Mouse (Mus musculus): ENCODE measurements around the gene Cd300lg. TPM values are rescaled to one million over a fixed set of nuclear protein-coding genes. Genes with fewer than 3 reads are reported as not detected.

Cd300lg gene
- polyA plus RNA-seq, 1 experiment: 18.3 TPM

DNA sequence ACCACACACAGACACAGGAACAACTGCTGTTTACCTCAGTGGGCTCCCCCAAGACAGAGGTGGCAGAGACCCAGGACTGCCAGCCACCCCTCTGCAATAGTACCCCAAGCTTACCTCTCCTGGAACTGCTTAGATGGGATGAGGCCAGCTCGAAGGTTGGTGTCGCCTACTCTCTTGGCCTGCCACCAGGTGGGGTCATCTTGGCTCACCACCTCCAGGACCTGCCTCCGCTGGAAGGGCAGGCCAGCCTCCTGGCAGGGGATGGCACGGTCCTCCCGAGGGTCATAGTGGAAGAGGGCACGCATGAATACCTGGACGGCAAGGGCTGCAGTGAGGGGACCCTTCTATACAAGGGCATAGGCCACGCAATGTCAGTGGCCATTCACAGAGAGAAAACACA is 28.1 kb upstream of the Cd300lg start:
- H3K36me3 ChIP-seq (ENCODE audit: control insufficient read depth, insufficient read depth, low read length): no peaks in the 10 kb centered on the region
- TF ChIP-seq CTCF (IDR thresholded peaks at IDR 0.05; ENCODE audit: borderline replicate concordance, control insufficient read depth, extremely low read depth, insufficient read depth, low read length, poor library complexity) (no peak), POLR2A (IDR thresholded peaks at IDR 0.05; ENCODE audit: control insufficient read depth, extremely low read depth, insufficient read depth, low read length, poor library complexity) (no peak)
- no peaks in the 10 kb centered on the region for H3K27me3 ChIP-seq (ENCODE audit: control insufficient read depth, insufficient read depth, low read length)
- H3K4me1 ChIP-seq (replicated peaks; ENCODE audit: control insufficient read depth, insufficient read depth, low read length): no peaks in the 10 kb centered on the region
- no peak overlapping the region for H3K4me3 ChIP-seq (ENCODE audit: control insufficient read depth, insufficient read depth, low read length)
- DNase-seq: no peak
- H3K27ac ChIP-seq (ENCODE audit: control insufficient read depth, insufficient read depth, low read length): no peak overlapping the region
- 89% methylated on average over 8 of the region's 8 CpGs for WGBS

DNA sequence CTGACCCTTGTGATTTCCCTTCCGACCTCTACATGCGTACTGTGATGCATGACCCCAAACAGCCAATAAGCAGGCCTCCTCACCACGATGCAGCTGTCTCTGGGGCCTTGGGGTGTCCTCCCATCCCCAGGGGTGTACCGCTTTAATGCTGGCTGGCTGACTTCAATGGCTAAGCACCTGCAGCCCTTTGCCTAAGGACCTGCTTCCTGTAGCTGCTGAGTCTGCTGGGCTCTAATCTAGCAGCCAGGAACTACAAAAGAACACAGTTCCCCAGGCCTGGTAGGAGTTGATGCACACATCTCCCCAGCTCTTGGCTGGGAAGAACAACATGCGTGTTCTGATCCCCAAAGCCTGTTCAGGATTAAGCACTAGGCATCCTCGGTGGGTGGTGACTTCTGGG is 25.8 kb upstream of the Cd300lg start:
- 71% methylated on average over 6 of the region's 6 CpGs for WGBS

GRCm38 (mm10) chr11:102016136-102016535 is 25.2 kb upstream of the Cd300lg start:
- Histone ChIP-seq H3K27ac (ENCODE audit: control insufficient read depth, insufficient read depth, low read length) (no peak overlapping the region), H3K4me1 (replicated peaks; ENCODE audit: control insufficient read depth, insufficient read depth, low read length) (no peaks in the 10 kb centered on the region), H3K4me3 (ENCODE audit: control insufficient read depth, insufficient read depth, low read length) (no peak overlapping the region), H3K27me3 (ENCODE audit: control insufficient read depth, insufficient read depth, low read length) (no peaks in the 10 kb centered on the region), H3K36me3 (ENCODE audit: control insufficient read depth, insufficient read depth, low read length) (no peaks in the 10 kb centered on the region)
- WGBS: 88% methylated on average over 1 of the region's 1 CpGs
- TF ChIP-seq POLR2A (IDR thresholded peaks at IDR 0.05; ENCODE audit: control insufficient read depth, extremely low read depth, insufficient read depth, low read length, poor library complexity): no peak
- no peak for TF ChIP-seq CTCF (IDR thresholded peaks at IDR 0.05; ENCODE audit: borderline replicate concordance, control insufficient read depth, extremely low read depth, insufficient read depth, low read length, poor library complexity)
- no peak for DNase-seq

More for the DNA sequence above, 25.8 kb upstream of the Cd300lg start:
- Histone ChIP-seq H3K4me3 (ENCODE audit: control insufficient read depth, insufficient read depth, low read length) (no peak overlapping the region), H3K4me1 (replicated peaks; ENCODE audit: control insufficient read depth, insufficient read depth, low read length) (no peaks in the 10 kb centered on the region), H3K27me3 (ENCODE audit: control insufficient read depth, insufficient read depth, low read length) (no peaks in the 10 kb centered on the region), H3K27ac (ENCODE audit: control insufficient read depth, insufficient read depth, low read length) (no peak overlapping the region), H3K36me3 (ENCODE audit: control insufficient read depth, insufficient read depth, low read length) (no peaks in the 10 kb centered on the region)
- TF ChIP-seq CTCF (IDR thresholded peaks at IDR 0.05; ENCODE audit: borderline replicate concordance, control insufficient read depth, extremely low read depth, insufficient read depth, low read length, poor library complexity) (no peak), POLR2A (IDR thresholded peaks at IDR 0.05; ENCODE audit: control insufficient read depth, extremely low read depth, insufficient read depth, low read length, poor library complexity) (no peak)
- no peak for DNase-seq

GRCm38 (mm10) chr11:102019736-102020135 is 21.6 kb upstream of the Cd300lg start:
- 80% methylated on average over 9 of the region's 9 CpGs for WGBS
- no peaks in the 10 kb centered on the region for H3K27me3 ChIP-seq (ENCODE audit: control insufficient read depth, insufficient read depth, low read length)
- no peak for DNase-seq
- no peaks in the 10 kb centered on the region for H3K36me3 ChIP-seq (ENCODE audit: control insufficient read depth, insufficient read depth, low read length)
- H3K4me3 ChIP-seq (ENCODE audit: control insufficient read depth, insufficient read depth, low read length): no peak overlapping the region
- TF ChIP-seq CTCF (IDR thresholded peaks at IDR 0.05; ENCODE audit: borderline replicate concordance, control insufficient read depth, extremely low read depth, insufficient read depth, low read length, poor library complexity): no peak
- no peak for TF ChIP-seq POLR2A (IDR thresholded peaks at IDR 0.05; ENCODE audit: control insufficient read depth, extremely low read depth, insufficient read depth, low read length, poor library complexity)
- no peak overlapping the region for H3K27ac ChIP-seq (ENCODE audit: control insufficient read depth, insufficient read depth, low read length)
- H3K4me1 ChIP-seq (replicated peaks; ENCODE audit: control insufficient read depth, insufficient read depth, low read length): no peaks in the 10 kb centered on the region

DNA sequence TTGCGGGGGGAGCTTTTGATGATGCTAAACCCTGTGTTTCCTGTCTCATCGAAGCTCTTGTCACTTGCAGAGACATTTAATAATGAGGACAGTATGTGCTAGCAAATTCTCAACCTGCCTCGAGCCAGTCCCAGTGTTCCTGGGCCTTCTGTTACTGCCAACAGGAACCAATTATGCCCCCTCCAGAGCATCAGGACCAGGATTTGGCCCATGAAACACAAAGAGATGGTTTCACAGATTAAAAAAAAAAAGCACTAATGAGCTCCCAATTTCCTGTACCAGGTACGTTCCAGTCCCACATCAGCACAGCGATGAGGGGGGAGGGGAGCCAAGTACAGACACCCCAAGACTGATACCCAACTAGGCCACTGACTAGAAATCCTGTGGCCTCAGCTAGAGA is 20.1 kb upstream of the Cd300lg start:
- Histone ChIP-seq H3K36me3 (ENCODE audit: control insufficient read depth, insufficient read depth, low read length) (no peaks in the 10 kb centered on the region), H3K27me3 (ENCODE audit: control insufficient read depth, insufficient read depth, low read length) (no peaks in the 10 kb centered on the region), H3K27ac (ENCODE audit: control insufficient read depth, insufficient read depth, low read length) (no peak overlapping the region), H3K4me1 (replicated peaks; ENCODE audit: control insufficient read depth, insufficient read depth, low read length) (peaks cover under 1% of the 10 kb centered on the region; the same call in 1 of the 2 replicates), H3K4me3 (ENCODE audit: control insufficient read depth, insufficient read depth, low read length) (no peak overlapping the region)
- no peak for DNase-seq
- TF ChIP-seq CTCF (IDR thresholded peaks at IDR 0.05; ENCODE audit: borderline replicate concordance, control insufficient read depth, extremely low read depth, insufficient read depth, low read length, poor library complexity): no peak
- TF ChIP-seq POLR2A (IDR thresholded peaks at IDR 0.05; ENCODE audit: control insufficient read depth, extremely low read depth, insufficient read depth, low read length, poor library complexity): no peak
- 84% methylated on average over 5 of the region's 5 CpGs for WGBS

DNA sequence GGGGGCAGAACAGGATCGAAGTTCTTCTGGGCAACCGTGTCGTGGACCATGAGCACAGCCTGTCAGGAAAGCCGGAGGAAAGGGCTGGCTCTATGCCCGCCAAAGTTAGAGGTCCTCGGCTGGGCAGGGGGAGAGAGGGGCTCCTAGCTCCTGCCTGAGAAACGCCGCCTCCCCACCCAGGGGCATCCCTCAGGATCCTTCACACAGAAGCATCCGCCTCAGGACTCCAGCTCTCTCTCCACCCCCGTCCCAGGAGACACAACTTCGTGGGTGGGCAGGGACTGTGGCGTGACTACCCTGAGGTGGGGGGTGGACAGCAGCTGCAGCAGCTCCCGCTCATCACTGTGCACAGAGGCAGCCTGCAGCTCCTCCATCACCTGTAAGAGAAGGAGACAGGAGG is 17.9 kb upstream of the Cd300lg start:
- Histone ChIP-seq H3K27me3 (ENCODE audit: control insufficient read depth, insufficient read depth, low read length) (peaks cover 2% of the 10 kb centered on the region; the same call in 1 of the 2 replicates), H3K27ac (ENCODE audit: control insufficient read depth, insufficient read depth, low read length) (no peak overlapping the region), H3K4me1 (replicated peaks; ENCODE audit: control insufficient read depth, insufficient read depth, low read length) (peaks cover 3% of the 10 kb centered on the region; the same call in 1 of the 2 replicates), H3K36me3 (ENCODE audit: control insufficient read depth, insufficient read depth, low read length) (no peaks in the 10 kb centered on the region), H3K4me3 (ENCODE audit: control insufficient read depth, insufficient read depth, low read length) (no peak overlapping the region)
- 95% methylated on average over 13 of the region's 13 CpGs for WGBS
- TF ChIP-seq CTCF (IDR thresholded peaks at IDR 0.05; ENCODE audit: borderline replicate concordance, control insufficient read depth, extremely low read depth, insufficient read depth, low read length, poor library complexity) (no peak), POLR2A (IDR thresholded peaks at IDR 0.05; ENCODE audit: control insufficient read depth, extremely low read depth, insufficient read depth, low read length, poor library complexity) (no peak)
- no peak for DNase-seq
